Mouse (Mus musculus) heart, embryonic 14.5 days (tissue): ENCODE data around the gene Rab40b. TPM values are rescaled to one million over a fixed set of nuclear protein-coding genes. Genes with fewer than 3 reads are reported as not detected.
"Not testable (repeated sequence)": the region's sequence is repeated elsewhere in the genome, so short reads cannot be mapped to it uniquely, and the experiment has no call there.

Source experiments
- ATAC-seq: fragments of 200-750 bp; cut with Nextera tagmentation; 2 replicates; pipeline ENCODE4 v1.8.0; 2017; ENCODE audit warnings: low read depth, moderate TSS enrichment; ENCODE audit not compliant: insufficient number of reproducible peaks, insufficient read depth, low FRiP score
- H3K27ac ChIP-seq, 2 experiments: fragments of 200-500 bp in 1 of 2; fragments of 300-500 bp in 1 of 2; sonication (generic) in 1 of 2; replicated peaks in 1 of 2; 2 replicates each; pipeline ENCODE4 v1.5.1; 2012 to 2014; ENCODE audit warnings: low read depth in 2 of 2, low read length in 2 of 2, control low read depth in 1 of 2, mild to moderate bottlenecking in 1 of 2, mixed read lengths in 1 of 2; ENCODE audit not compliant: control insufficient read depth in 1 of 2, insufficient read depth in 1 of 2
- H3K27me3 ChIP-seq: fragments of 300-500 bp; sonication (generic); 2 replicates; pipeline ENCODE4 v1.6.1; 2014; ENCODE audit warnings: mild to moderate bottlenecking, low read length, control low read depth; ENCODE audit not compliant: control insufficient read depth, insufficient read depth
- H3K36me3 ChIP-seq: fragments of 300-500 bp; sonication (generic); 2 replicates; pipeline ENCODE4 v1.6.1; 2014; ENCODE audit warnings: mild to moderate bottlenecking, control low read depth, low read length, mixed read lengths; ENCODE audit not compliant: control insufficient read depth, insufficient read depth
- H3K4me1 ChIP-seq, 2 experiments: fragments of 200-500 bp in 1 of 2; fragments of 300-500 bp in 1 of 2; sonication (generic) in 1 of 2; 2 replicates each; pipeline ENCODE4 v1.6.1; 2012 to 2014; ENCODE audit warnings: low read length in 2 of 2, control low read depth in 1 of 2, mixed read lengths in 1 of 2; ENCODE audit not compliant: control insufficient read depth in 2 of 2, insufficient read depth in 2 of 2
- H3K4me2 ChIP-seq: fragments of 300-500 bp; sonication (generic); 2 replicates; pipeline ENCODE4 v1.6.1; 2014; ENCODE audit warnings: mild to moderate bottlenecking, low read length
- H3K4me3 ChIP-seq, 2 experiments: fragments of 200-500 bp in 1 of 2; fragments of 300-500 bp in 1 of 2; sonication (generic) in 1 of 2; 2 replicates each; pipeline ENCODE4 v1.5.1; 2012 to 2014; ENCODE audit warnings: low read length in 2 of 2, mild to moderate bottlenecking in 2 of 2, control low read depth in 1 of 2, low read depth in 1 of 2, moderate library complexity in 1 of 2; ENCODE audit not compliant: control insufficient read depth in 1 of 2, insufficient read depth in 1 of 2
- H3K9ac ChIP-seq: fragments of 300-500 bp; sonication (generic); 2 replicates; pipeline ENCODE4 v1.6.1; 2014; ENCODE audit warnings: mild to moderate bottlenecking, low read length
- H3K9me3 ChIP-seq: fragments of 300-500 bp; sonication (generic); 2 replicates; pipeline ENCODE4 v1.6.1; 2016; ENCODE audit warnings: low read length, control low read depth; ENCODE audit not compliant: control insufficient read depth
- WGBS: fragments of 180-500 bp; shearing (Covaris S2); extraction: QIAGEN DNeasy Blood & Tissue Kit; methylation state at CpG from one replicate; pipeline ENCODE4 v1.1.7; 2014; 5-methylcytosine and 5-hydroxymethylcytosine counted together
- microRNA-seq: library from miRNA; unstranded; fragments of <30 nt; microRNA quantifications from one replicate; pipeline ENCODE4, GENCODE M21; 2016
- polyA plus RNA-seq: library from polyadenylated mRNA; unstranded; fragments of >200 nt; fragmentation: Nextera tagmentation; extraction: Ambion mirVana; gene quantifications from 2 replicates; pipeline ENCODE4 v1.2.1, GENCODE M21; 2014

Rab40b gene
- polyA plus RNA-seq, 1 experiment from 2014 or later: 7.6 TPM

DNA sequence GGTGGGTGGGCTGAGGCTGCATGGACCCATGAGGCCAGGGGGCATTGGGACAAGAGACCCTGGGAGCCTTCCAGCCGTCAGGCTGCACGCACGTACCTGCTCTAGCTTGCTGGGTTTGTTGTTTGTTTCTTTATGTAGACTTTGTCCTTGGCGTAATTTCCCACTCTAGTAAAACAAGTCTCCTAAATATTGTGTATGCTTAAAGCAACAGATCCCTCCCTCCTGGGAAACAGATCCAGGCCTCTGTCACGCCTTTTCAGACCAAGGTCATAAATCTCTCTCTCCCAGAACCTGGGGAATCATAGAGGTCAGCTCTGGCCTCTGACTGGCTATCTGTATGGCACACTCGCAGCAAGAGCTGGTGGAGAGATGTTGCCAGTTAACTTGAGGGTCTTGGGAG is 80.3 kb downstream of the Rab40b start:
- not testable (repeated sequence) for ATAC-seq, H3K4me3 ChIP-seq, H3K4me2 ChIP-seq, H3K27ac ChIP-seq, H3K9ac ChIP-seq, H3K27me3 ChIP-seq, H3K9me3 ChIP-seq, H3K4me1 ChIP-seq
- peaks cover 72% of the 10 kb centered on the region for H3K36me3 ChIP-seq
- WGBS: 96% methylated on average over 6 of the region's 6 CpGs

DNA sequence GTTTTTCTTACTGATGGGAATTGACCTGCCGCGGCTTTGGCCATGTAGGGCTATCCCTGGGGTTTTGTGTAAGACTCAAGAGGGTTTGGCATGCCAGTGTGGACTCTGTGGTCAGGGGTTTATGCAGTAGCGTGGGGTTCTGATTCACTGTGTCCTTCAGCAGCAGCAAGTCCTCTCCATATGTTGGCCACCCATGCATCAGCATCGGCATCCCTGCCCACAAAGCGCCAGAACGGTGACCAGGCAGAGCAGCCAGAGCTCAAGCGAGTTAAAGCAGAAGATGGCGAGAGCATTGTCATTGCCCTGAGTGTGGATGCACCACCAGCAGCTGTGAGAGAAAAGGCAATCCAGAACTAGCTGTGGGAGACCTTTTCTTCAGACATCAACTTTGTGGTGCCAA is 81.4 kb downstream of the Rab40b start:
- H3K36me3 ChIP-seq: peaks cover 83% of the 10 kb centered on the region

More for the DNA sequence above, 81.4 kb downstream of the Rab40b start:
- H3K27ac ChIP-seq: no peak overlapping the region
- no peaks in the 10 kb centered on the region for H3K27me3 ChIP-seq
- H3K4me3 ChIP-seq: no peak overlapping the region
- H3K4me1 ChIP-seq: no peaks in the 10 kb centered on the region
- no peak for ATAC-seq
- H3K9ac ChIP-seq: no peak overlapping the region
- H3K4me2 ChIP-seq: no peak overlapping the region
- H3K9me3 ChIP-seq: peaks cover 10% of the 10 kb centered on the region; the same call in 1 of the 2 replicates
- WGBS: 96% methylated on average over 8 of the region's 8 CpGs

Small RNA genes within 50 kb of the gene (microRNA-seq; reads per million reads assigned to microRNA genes)
- gene Mir7236: not detected

Other genes starting within 250 kb of the Rab40b start
- gene Tex19.1, start 242.1 kb downstream of the Rab40b start, polyA plus RNA-seq: not detected in 2 replicates
- gene Uts2r, start 228.0 kb downstream of the Rab40b start, polyA plus RNA-seq: 0.15 TPM in 1 of 2 replicates, not detected in the other
- gene Hexdc, start 183.8 kb downstream of the Rab40b start, polyA plus RNA-seq: 6.7 and 8.8 TPM in 2 replicates
- gene Ogfod3, start 183.5 kb downstream of the Rab40b start, polyA plus RNA-seq: 33.3 and 34.1 TPM in 2 replicates
- gene Cybc1, start 158.9 kb downstream of the Rab40b start, polyA plus RNA-seq: 22.7 and 23.1 TPM in 2 replicates
- gene Narf, start 151.0 kb downstream of the Rab40b start, polyA plus RNA-seq: 57.8 and 58.0 TPM in 2 replicates
- gene Foxk2, start 128.3 kb downstream of the Rab40b start, polyA plus RNA-seq: 9.2 TPM in 2 replicates
- 79.9 and 82.5 TPM in 2 replicates for gene Wdr45b, start 33.8 kb downstream of the Rab40b start, polyA plus RNA-seq
- 4.4 and 5.0 TPM in 2 replicates for gene Fn3krp, start 33.1 kb upstream of the Rab40b start, polyA plus RNA-seq
- 13.6 and 14.8 TPM in 2 replicates for gene Fn3k, start 46.7 kb upstream of the Rab40b start, polyA plus RNA-seq
- 16.6 TPM in 2 replicates for gene Tbcd, start 63.7 kb upstream of the Rab40b start, polyA plus RNA-seq
- 0.19 TPM in 1 of 2 replicates, not detected in the other for gene Zfp750, start 131.1 kb upstream of the Rab40b start, polyA plus RNA-seq